Mouse (Mus musculus) activated CD4-positive, CD25-positive, alpha-beta regulatory T cell (primary cell): ENCODE results near the gene Olfr1318. TPM values are rescaled to one million over a fixed set of nuclear protein-coding genes. Genes with fewer than 3 reads are reported as not detected.

Source experiments
- polyA plus RNA-seq, 2 experiments: library from polyadenylated mRNA; unstranded; fragments of 100-300 nt; shearing (Covaris generic); gene quantifications; one replicate each; pipeline ENCODE4 v1.2.1; 2017

The Olfr1318 gene
- under 1 TPM in 1 of 2 experiments, not detected in 1; 0.05 TPM for polyA plus RNA-seq

GRCm38 (mm10) chr2:112153898-112154297 is at the start of gene Olfr1318:
Gene Olfr1318, plus strand, starts transcription at chr2:112154198.

GRCm38 (mm10) chr2:112115340-112115739 is 38.7 kb upstream of the Olfr1318 start, which contains the start of gene Olfr1315-ps1:
Gene Olfr1315-ps1, minus strand, starts transcription at chr2:112115440.

GRCm38 (mm10) chr2:112134877-112135276 is 19.1 kb upstream of the Olfr1318 start, which contains the start of gene Olfr1316:
Gene Olfr1316, minus strand, starts transcription at chr2:112134977.

GRCm38 (mm10) chr2:112140029-112140428 is 14.0 kb upstream of the Olfr1318 start, which contains the start of gene Olfr1317:
Gene Olfr1317, plus strand, starts transcription at chr2:112140329.

Other genes starting within 250 kb of the Olfr1318 start
- gene Olfr1306, start 237.9 kb upstream of the Olfr1318 start, polyA plus RNA-seq: not detected
- under 1 TPM; 0.05 to 0.11 TPM for gene Olfr1307, start 204.8 kb upstream of the Olfr1318 start, polyA plus RNA-seq
- gene Olfr1308, start 189.3 kb upstream of the Olfr1318 start, polyA plus RNA-seq: under 1 TPM in 1 of 2 experiments, not detected in 1; 0.11 TPM
- gene Olfr1309, start 163.9 kb upstream of the Olfr1318 start, polyA plus RNA-seq: not detected
- under 1 TPM; 0.04 to 0.05 TPM for gene Olfr1310, start 141.5 kb upstream of the Olfr1318 start, polyA plus RNA-seq
- gene Olfr1311, start 129.8 kb upstream of the Olfr1318 start, polyA plus RNA-seq: under 1 TPM in 1 of 2 experiments, not detected in 1; 0.09 TPM
- gene Olfr1312, start 104.0 kb upstream of the Olfr1318 start, polyA plus RNA-seq: under 1 TPM in 1 of 2 experiments, not detected in 1; 0.10 TPM
- gene Olfr1313, start 76.4 kb upstream of the Olfr1318 start, polyA plus RNA-seq: not detected
- not detected for gene Olfr1314, start 57.4 kb upstream of the Olfr1318 start, polyA plus RNA-seq
- not detected for gene Olfr1315-ps1, start 38.8 kb upstream of the Olfr1318 start, polyA plus RNA-seq
- gene Olfr1316, start 19.2 kb upstream of the Olfr1318 start, polyA plus RNA-seq: not detected
- under 1 TPM in 1 of 2 experiments, not detected in 1; 0.07 TPM for gene Olfr1317, start 13.9 kb upstream of the Olfr1318 start, polyA plus RNA-seq
- 100 to 1,000 TPM in 1 of 2 experiments, 10 to 100 TPM in 1; 46.0 to 104 TPM for gene Lpcat4, start 85.3 kb downstream of the Olfr1318 start, polyA plus RNA-seq
- gene Nutm1, start 105.1 kb downstream of the Olfr1318 start, polyA plus RNA-seq: under 1 TPM; 0.04 to 0.22 TPM
- gene Nop10, start 107.7 kb downstream of the Olfr1318 start, polyA plus RNA-seq: 100 to 1,000 TPM; 111 to 182 TPM
- gene Slc12a6, start 111.6 kb downstream of the Olfr1318 start, polyA plus RNA-seq: 10 to 100 TPM; 45.4 to 84.5 TPM
- gene Gm21985, start 112.1 kb downstream of the Olfr1318 start, polyA plus RNA-seq: not detected
- gene Emc4, start 213.8 kb downstream of the Olfr1318 start, polyA plus RNA-seq: 100 to 1,000 TPM in 1 of 2 experiments, 10 to 100 TPM in 1; 78.1 to 106 TPM
- 10 to 100 TPM; 21.9 to 25.6 TPM for gene Katnbl1, start 225.0 kb downstream of the Olfr1318 start, polyA plus RNA-seq